Mouse (Mus musculus): ENCODE results near the gene Arhgef10l.

- TF ChIP-seq POLR2A (IDR thresholded peaks at IDR 0.05; ENCODE audit: insufficient read depth, low read depth, low read length) (no peak), CTCF (IDR thresholded peaks at IDR 0.05; ENCODE audit: insufficient read depth, low read depth, low read length) (no peak)
Measured at GRCm38 (mm10) chr4:140644276-140644675, 21.5 kb downstream of the Arhgef10l start.
